Comparison of ENCODE assay signal across 16 mouse cellular contexts in genomic region chr14:77867601-77868000, GRCm38 (mm10).
"Had no signal": no experiment of that assay in that cellular context is flagged by ENCODE, and none has a peak within 500 bp of the region (broad histone marks: within the 10 kb centered on the region; RNA-seq: fewer than 3 reads in every experiment).

No protein-coding gene starts in this region.

- H3K4me1 ChIP-seq: limb, embryonic 12.5 days; liver, embryonic 13.5 days; lung, embryonic 15.5 days; midbrain, embryonic 15.5 days had no signal

- H3K27ac ChIP-seq: kidney, embryonic 15.5 days; layer of hippocampus, adult 2 months; limb, embryonic 12.5 days; liver, embryonic 13.5 days; lung, embryonic 15.5 days; macrophage; midbrain, embryonic 15.5 days; stomach, postnatal 0 days had no signal

- H3K4me3 ChIP-seq: kidney, embryonic 15.5 days; layer of hippocampus, adult 2 months; limb, embryonic 12.5 days; liver, embryonic 13.5 days; lung, embryonic 15.5 days; megakaryocyte, embryonic 14.5 days; midbrain, embryonic 15.5 days had no signal

- DNase-seq: kidney, adult 2 months; kidney, postnatal 36 days; liver; liver, embryonic 13.5 days; liver, postnatal 0 days; lung, postnatal 14 days; right cerebral cortex, postnatal 14 days; thymus, postnatal 4 days had no signal

- H3K36me3 ChIP-seq: liver, embryonic 13.5 days; lung, embryonic 15.5 days; midbrain, embryonic 15.5 days had no signal

- H3K27me3 ChIP-seq: kidney, embryonic 15.5 days; limb, embryonic 12.5 days; liver, embryonic 13.5 days; lung, embryonic 15.5 days; megakaryocyte, embryonic 14.5 days; midbrain, embryonic 15.5 days had no signal
